Mouse (Mus musculus): Measurements from ENCODE around the gene Olfr322. TPM values are rescaled to one million over a fixed set of nuclear protein-coding genes. Genes with fewer than 3 reads are reported as not detected.

Gene Olfr322
- not detected in 2 replicates for polyA plus RNA-seq (2014; fragmentation: Nextera tagmentation; extraction: Ambion mirVana)

DNA sequence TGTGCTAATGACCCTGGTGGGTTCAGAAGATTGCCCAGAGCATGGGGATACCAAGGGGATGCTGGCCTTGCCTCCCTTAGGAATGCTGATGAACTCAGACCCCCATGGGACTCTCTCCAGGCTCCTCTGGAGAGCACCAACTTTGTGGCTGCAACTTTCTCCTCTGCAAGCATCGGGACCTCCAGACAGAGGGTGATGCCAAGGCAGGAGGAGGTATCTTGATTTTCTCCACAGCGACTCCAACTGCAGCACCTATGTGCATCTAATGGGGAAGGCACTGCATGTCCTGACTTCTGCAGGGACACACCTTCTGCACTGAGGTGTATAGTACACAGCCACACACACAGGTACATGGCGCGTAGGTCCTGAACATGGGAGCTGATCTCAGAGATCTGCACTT lies at the start of gene Olfr322:
Gene Olfr322, plus strand, starts transcription at position 187 of the 400 bp plus-strand sequence.
- DNase-seq (no peak), ATAC-seq (ENCODE audit: insufficient read depth) (no peak)
- no peaks in the 10 kb centered on the region for H3K36me3 ChIP-seq (ENCODE audit: insufficient read depth)
- TF ChIP-seq CTCF (IDR thresholded peaks at IDR 0.05; ENCODE audit: low read depth), result no peak
- no peaks in the 10 kb centered on the region for H3K27me3 ChIP-seq (ENCODE audit: insufficient read depth, low read length)
- no peaks in the 10 kb centered on the region for H3K4me1 ChIP-seq (ENCODE audit: insufficient read depth)
- WGBS, result 83% methylated on average over 4 of the region's 4 CpGs
- no peaks in the 10 kb centered on the region for H3K9me3 ChIP-seq (ENCODE audit: low read depth, low read length)
- no peak within 1 kb of the TSS for H3K27ac ChIP-seq (ENCODE audit: low read depth)
- no peak within 1 kb of the TSS for H3K4me3 ChIP-seq (ENCODE audit: low read depth, low read length)
- no peak within 1 kb of the TSS for H3K4me2 ChIP-seq
- H3K9ac ChIP-seq, result no peak within 1 kb of the TSS

DNA sequence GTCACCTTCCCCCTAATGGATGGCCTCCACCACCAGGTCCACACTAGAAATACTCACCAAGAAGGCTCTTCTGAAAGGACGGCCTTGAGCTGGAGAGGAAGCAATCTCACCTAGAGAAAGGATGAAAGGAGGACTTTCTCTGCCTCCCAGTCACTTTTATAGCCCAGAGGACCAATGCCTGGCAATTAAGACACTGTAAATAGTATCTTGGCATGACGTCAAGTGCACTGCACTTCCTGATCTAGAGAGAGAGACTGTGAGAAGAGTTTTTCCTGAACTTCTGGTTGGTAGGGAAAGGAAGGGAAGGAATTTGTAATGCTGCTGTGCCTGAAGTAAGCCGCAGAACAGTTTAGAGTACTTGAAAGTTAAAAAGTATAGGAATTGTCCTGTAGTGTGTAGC lies 45.2 kb upstream of the Olfr322 start:
- H3K4me3 ChIP-seq (ENCODE audit: low read depth, low read length), result no peak overlapping the region
- TF ChIP-seq CTCF (IDR thresholded peaks at IDR 0.05; ENCODE audit: low read depth), result no peak
- H3K9ac ChIP-seq, result no peak overlapping the region
- no peaks in the 10 kb centered on the region for H3K9me3 ChIP-seq (ENCODE audit: low read depth, low read length)
- ATAC-seq (ENCODE audit: insufficient read depth) (no peak), DNase-seq (peak; percentile 18)
- no peak overlapping the region for H3K4me2 ChIP-seq
- H3K27ac ChIP-seq (ENCODE audit: low read depth), result no peak overlapping the region
- no peaks in the 10 kb centered on the region for H3K27me3 ChIP-seq (ENCODE audit: insufficient read depth, low read length)
- no peaks in the 10 kb centered on the region for H3K36me3 ChIP-seq (ENCODE audit: insufficient read depth)
- H3K4me1 ChIP-seq (ENCODE audit: insufficient read depth), result no peaks in the 10 kb centered on the region
- 59% methylated on average over 3 of the region's 3 CpGs for WGBS

DNA sequence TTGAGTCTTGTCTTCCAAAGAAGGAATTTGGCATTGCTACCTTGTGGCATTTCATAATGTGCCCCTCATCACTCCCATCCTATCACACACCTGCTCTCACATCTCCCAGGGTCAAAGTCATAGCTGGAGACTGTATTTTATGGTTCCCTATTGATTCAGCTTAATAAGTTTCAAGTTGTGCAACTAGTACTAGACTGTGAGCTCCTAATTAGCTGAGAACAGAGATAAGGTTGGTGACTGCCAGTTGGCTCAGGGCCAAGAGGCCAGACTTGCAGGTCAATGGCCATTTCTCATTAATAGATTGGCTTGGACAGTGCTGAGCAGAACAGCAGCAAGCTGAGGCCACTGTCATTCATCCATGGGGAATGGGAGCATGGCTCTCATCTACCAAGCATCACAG lies 44.1 kb upstream of the Olfr322 start:
- ATAC-seq (ENCODE audit: insufficient read depth) (no peak), DNase-seq (peak; percentile 34)
- no peaks in the 10 kb centered on the region for H3K4me1 ChIP-seq (ENCODE audit: insufficient read depth)
- no peaks in the 10 kb centered on the region for H3K27me3 ChIP-seq (ENCODE audit: insufficient read depth, low read length)
- no peaks in the 10 kb centered on the region for H3K36me3 ChIP-seq (ENCODE audit: insufficient read depth)
- no peaks in the 10 kb centered on the region for H3K9me3 ChIP-seq (ENCODE audit: low read depth, low read length)
- no peak overlapping the region for H3K4me3 ChIP-seq (ENCODE audit: low read depth, low read length)
- no peak for TF ChIP-seq CTCF (IDR thresholded peaks at IDR 0.05; ENCODE audit: low read depth)
- no peak overlapping the region for H3K9ac ChIP-seq
- no peak overlapping the region for H3K4me2 ChIP-seq
- H3K27ac ChIP-seq (ENCODE audit: low read depth), result no peak overlapping the region

DNA sequence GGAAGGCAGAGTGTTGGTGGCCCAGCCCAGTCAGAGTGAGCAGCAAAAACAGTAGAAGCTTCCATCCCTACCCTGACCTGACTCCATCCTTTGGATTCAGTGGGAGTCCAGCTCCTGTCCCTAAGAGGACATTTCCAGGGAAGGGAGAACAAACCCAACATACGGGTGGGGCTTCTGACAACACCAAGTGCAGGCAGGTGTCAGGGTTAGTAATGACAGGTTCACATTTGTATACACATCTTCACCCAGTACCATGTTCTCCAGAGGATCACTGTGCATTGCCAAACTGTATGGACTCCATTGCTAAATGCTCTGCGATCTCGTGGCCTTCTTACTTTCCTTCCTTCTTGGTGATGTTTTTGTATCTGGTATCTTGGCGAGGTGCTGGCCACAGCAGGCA lies 42.6 kb upstream of the Olfr322 start, which contains the start of gene 2210407C18Rik:
Gene 2210407C18Rik, minus strand, starts transcription at position 101 of the 400 bp plus-strand sequence.
- H3K27ac ChIP-seq (ENCODE audit: low read depth), result no peak within 1 kb of the TSS
- no peaks in the 10 kb centered on the region for H3K9me3 ChIP-seq (ENCODE audit: low read depth, low read length)
- H3K27me3 ChIP-seq (ENCODE audit: insufficient read depth, low read length), result no peaks in the 10 kb centered on the region
- ATAC-seq (ENCODE audit: insufficient read depth) (no peak), DNase-seq (no peak)
- H3K4me1 ChIP-seq (ENCODE audit: insufficient read depth), result no peaks in the 10 kb centered on the region
- no peak within 1 kb of the TSS for H3K4me3 ChIP-seq (ENCODE audit: low read depth, low read length)
- 83% methylated on average over 4 of the region's 4 CpGs for WGBS
- no peak within 1 kb of the TSS for H3K9ac ChIP-seq
- H3K36me3 ChIP-seq (ENCODE audit: insufficient read depth), result no peaks in the 10 kb centered on the region
- no peak for TF ChIP-seq CTCF (IDR thresholded peaks at IDR 0.05; ENCODE audit: low read depth)
- no peak within 1 kb of the TSS for H3K4me2 ChIP-seq

DNA sequence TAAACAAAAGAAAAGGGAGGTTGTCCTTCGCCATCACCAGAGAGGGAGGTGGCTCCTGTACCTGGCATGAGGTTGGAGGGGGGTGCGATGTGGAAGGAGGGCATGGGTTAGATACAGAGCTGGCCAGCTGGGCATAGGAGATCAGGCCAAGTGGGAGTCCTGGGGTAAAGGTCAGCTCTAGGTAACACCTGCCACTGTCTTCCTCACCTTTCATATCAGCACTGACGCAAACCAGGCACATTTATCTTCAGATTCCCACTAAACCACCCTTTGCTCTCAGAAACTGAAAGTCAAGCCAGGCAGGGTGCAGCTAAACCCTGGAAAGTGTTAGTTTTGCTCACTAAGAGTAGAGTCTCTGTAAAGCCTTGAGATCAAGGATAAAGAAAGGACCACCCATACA lies 40.2 kb upstream of the Olfr322 start:
- no peak for ATAC-seq (ENCODE audit: insufficient read depth)
- 40% methylated on average over 3 of the region's 3 CpGs for WGBS
- no peak for DNase-seq

DNA sequence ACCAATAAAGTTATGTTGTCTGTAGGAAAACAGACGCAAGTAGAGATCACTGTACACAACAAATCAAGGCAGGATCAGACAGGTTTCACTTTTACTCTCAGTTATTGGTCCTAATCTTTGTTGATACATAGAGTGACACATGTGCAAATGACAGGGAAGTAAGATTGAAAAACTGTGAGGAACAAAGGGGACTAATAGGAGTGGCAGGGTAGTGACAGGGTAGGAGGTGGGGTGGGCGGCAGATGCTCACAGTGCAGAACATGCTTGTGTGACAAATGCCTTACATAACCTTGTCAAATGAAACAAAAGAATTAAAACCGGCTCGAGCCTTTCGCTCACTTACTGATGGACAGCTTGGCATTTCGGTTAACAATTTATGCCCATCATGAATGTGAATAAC lies 39.8 kb upstream of the Olfr322 start:
- ATAC-seq (ENCODE audit: insufficient read depth), result no peak

More for the DNA sequence above, 40.2 kb upstream of the Olfr322 start:
- Histone ChIP-seq H3K27me3 (ENCODE audit: insufficient read depth, low read length) (no peaks in the 10 kb centered on the region), H3K9me3 (ENCODE audit: low read depth, low read length) (no peaks in the 10 kb centered on the region), H3K4me2 (no peak overlapping the region), H3K36me3 (ENCODE audit: insufficient read depth) (no peaks in the 10 kb centered on the region), H3K4me1 (ENCODE audit: insufficient read depth) (no peaks in the 10 kb centered on the region), H3K9ac (no peak overlapping the region), H3K4me3 (ENCODE audit: low read depth, low read length) (no peak overlapping the region), H3K27ac (ENCODE audit: low read depth) (no peak overlapping the region)
- TF ChIP-seq CTCF (IDR thresholded peaks at IDR 0.05; ENCODE audit: low read depth), result no peak

DNA sequence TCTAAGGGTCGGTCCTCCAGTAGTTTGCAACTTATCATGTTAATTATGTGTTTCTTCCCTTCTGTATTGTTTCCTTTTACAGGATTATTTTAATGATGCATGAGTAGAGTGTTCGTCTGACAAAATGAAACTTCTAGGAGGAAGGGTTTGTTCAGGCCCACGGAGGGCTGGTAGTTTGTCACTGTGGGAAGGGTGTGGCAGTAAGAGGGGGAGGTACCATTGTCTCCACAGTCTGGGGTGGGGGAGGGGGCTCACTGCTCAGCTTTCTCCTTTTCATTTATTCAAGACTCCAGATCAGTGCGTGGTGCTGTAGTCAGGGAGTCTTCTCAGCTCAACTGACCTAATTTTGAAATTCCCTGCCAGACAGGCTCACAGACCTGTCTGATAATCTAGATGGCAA lies 32.4 kb upstream of the Olfr322 start:
- H3K27me3 ChIP-seq (ENCODE audit: insufficient read depth, low read length), result no peaks in the 10 kb centered on the region
- no peaks in the 10 kb centered on the region for H3K36me3 ChIP-seq (ENCODE audit: insufficient read depth)
- no peak overlapping the region for H3K4me2 ChIP-seq
- no peak for ATAC-seq (ENCODE audit: insufficient read depth)
- H3K27ac ChIP-seq (ENCODE audit: low read depth), result no peak overlapping the region
- no peaks in the 10 kb centered on the region for H3K9me3 ChIP-seq (ENCODE audit: low read depth, low read length)
- no peak for TF ChIP-seq CTCF (IDR thresholded peaks at IDR 0.05; ENCODE audit: low read depth)
- H3K9ac ChIP-seq, result no peak overlapping the region
- H3K4me1 ChIP-seq (ENCODE audit: insufficient read depth), result no peaks in the 10 kb centered on the region
- no peak for DNase-seq
- 51% methylated on average over 4 of the region's 4 CpGs for WGBS
- H3K4me3 ChIP-seq (ENCODE audit: low read depth, low read length), result no peak overlapping the region

More for the DNA sequence above, 39.8 kb upstream of the Olfr322 start:
- no peaks in the 10 kb centered on the region for H3K36me3 ChIP-seq (ENCODE audit: insufficient read depth)
- H3K4me1 ChIP-seq (ENCODE audit: insufficient read depth), result no peaks in the 10 kb centered on the region
- no peaks in the 10 kb centered on the region for H3K9me3 ChIP-seq (ENCODE audit: low read depth, low read length)
- no peaks in the 10 kb centered on the region for H3K27me3 ChIP-seq (ENCODE audit: insufficient read depth, low read length)
- no peak overlapping the region for H3K9ac ChIP-seq
- 59% methylated on average over 6 of the region's 6 CpGs for WGBS
- H3K27ac ChIP-seq (ENCODE audit: low read depth), result no peak overlapping the region
- DNase-seq, result no peak
- H3K4me3 ChIP-seq (ENCODE audit: low read depth, low read length), result no peak overlapping the region
- H3K4me2 ChIP-seq, result no peak overlapping the region
- TF ChIP-seq CTCF (IDR thresholded peaks at IDR 0.05; ENCODE audit: low read depth), result no peak

DNA sequence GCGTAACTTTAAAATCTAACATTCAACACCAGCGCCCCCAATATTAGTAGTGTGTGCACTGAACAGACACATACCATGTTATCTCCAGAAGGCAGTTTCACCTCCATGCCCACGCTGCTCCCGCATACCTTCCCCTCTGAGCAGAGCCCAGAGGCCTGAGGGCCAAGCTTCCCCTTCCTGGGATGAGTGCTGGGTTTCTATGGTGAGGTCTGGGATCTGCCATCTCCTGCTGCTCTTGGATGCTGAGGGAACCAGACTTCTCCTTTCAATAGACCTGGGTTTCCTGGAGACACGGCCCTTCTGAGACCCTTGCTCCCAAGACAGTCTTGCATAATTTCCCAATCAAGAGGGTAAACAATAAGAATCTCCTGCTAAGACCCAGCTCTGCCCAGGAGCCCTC lies 28.2 kb upstream of the Olfr322 start, which contains the start of gene Olfr323:
Gene Olfr323, minus strand, starts transcription at position 101 of the 400 bp plus-strand sequence.
- Histone ChIP-seq H3K36me3 (ENCODE audit: insufficient read depth) (no peaks in the 10 kb centered on the region), H3K4me2 (no peak within 1 kb of the TSS), H3K27me3 (ENCODE audit: insufficient read depth, low read length) (no peaks in the 10 kb centered on the region), H3K9me3 (ENCODE audit: low read depth, low read length) (no peaks in the 10 kb centered on the region), H3K9ac (no peak within 1 kb of the TSS), H3K4me1 (ENCODE audit: insufficient read depth) (no peaks in the 10 kb centered on the region), H3K27ac (ENCODE audit: low read depth) (no peak within 1 kb of the TSS), H3K4me3 (ENCODE audit: low read depth, low read length) (no peak within 1 kb of the TSS)
- 70% methylated on average over 5 of the region's 5 CpGs for WGBS
- no peak for TF ChIP-seq CTCF (IDR thresholded peaks at IDR 0.05; ENCODE audit: low read depth)
- ATAC-seq (ENCODE audit: insufficient read depth), result no peak
- DNase-seq, result no peak

Measured in lung, embryonic 14.5 days (tissue).